Mouse (Mus musculus) limb, embryonic 13.5 days (tissue): Measurements from ENCODE around the gene Slc12a7. TPM values are rescaled to one million over a fixed set of nuclear protein-coding genes. Genes with fewer than 3 reads are reported as not detected.
"Not testable (repeated sequence)": the region's sequence is repeated elsewhere in the genome, so short reads cannot be mapped to it uniquely, and the experiment has no call there.

Source experiments
- ATAC-seq: fragments of 200-750 bp; cut with Nextera tagmentation; 2 replicates; pipeline ENCODE4 v1.8.0; 2017; ENCODE audit warnings: low read depth, moderate number of reproducible peaks, moderate TSS enrichment; ENCODE audit not compliant: low FRiP score
- H3K27ac ChIP-seq: fragments of 300-500 bp; sonication (generic); 2 replicates; pipeline ENCODE4 v1.5.1; 2015; ENCODE audit warnings: inconsistent platforms, mild to moderate bottlenecking, moderate library complexity
- H3K27me3 ChIP-seq: fragments of 300-500 bp; sonication (generic); 2 replicates; pipeline ENCODE4 v1.6.1; 2015; ENCODE audit warnings: mild to moderate bottlenecking, inconsistent platforms
- H3K36me3 ChIP-seq: fragments of 300-500 bp; sonication (generic); 2 replicates; pipeline ENCODE4 v1.6.1; 2015; ENCODE audit warnings: inconsistent platforms, mild to moderate bottlenecking, moderate library complexity
- H3K4me1 ChIP-seq: fragments of 300-500 bp; sonication (generic); 2 replicates; pipeline ENCODE4 v1.6.1; 2015; ENCODE audit warnings: inconsistent platforms
- H3K4me2 ChIP-seq: fragments of 300-500 bp; sonication (generic); replicated peaks from 2 replicates; pipeline ENCODE4 v1.6.1; 2015; ENCODE audit warnings: inconsistent platforms, mild to moderate bottlenecking, moderate library complexity
- H3K4me3 ChIP-seq: fragments of 300-500 bp; sonication (generic); 2 replicates; pipeline ENCODE4 v1.5.1; 2015; ENCODE audit warnings: moderate library complexity, mild to moderate bottlenecking, inconsistent platforms
- H3K9ac ChIP-seq: fragments of 300-500 bp; sonication (generic); 2 replicates; pipeline ENCODE4 v1.6.1; 2015; ENCODE audit warnings: mild to moderate bottlenecking, inconsistent platforms
- H3K9me3 ChIP-seq: fragments of 300-500 bp; sonication (generic); 2 replicates; pipeline ENCODE4 v1.6.1; 2016; ENCODE audit warnings: inconsistent platforms
- WGBS: fragments of 180-500 bp; shearing (Covaris S2); methylation state at CpG from one replicate; pipeline ENCODE4 v1.1.7; 2015; 5-methylcytosine and 5-hydroxymethylcytosine counted together
- polyA plus RNA-seq: library from polyadenylated mRNA; unstranded; fragments of >200 nt; fragmentation: Nextera tagmentation; extraction: Ambion mirVana; gene quantifications from 2 replicates; pipeline ENCODE4 v1.2.1, GENCODE M21; 2015

Slc12a7 gene
- polyA plus RNA-seq, 1 experiment from 2014 or later, result 28.2 TPM

DNA sequence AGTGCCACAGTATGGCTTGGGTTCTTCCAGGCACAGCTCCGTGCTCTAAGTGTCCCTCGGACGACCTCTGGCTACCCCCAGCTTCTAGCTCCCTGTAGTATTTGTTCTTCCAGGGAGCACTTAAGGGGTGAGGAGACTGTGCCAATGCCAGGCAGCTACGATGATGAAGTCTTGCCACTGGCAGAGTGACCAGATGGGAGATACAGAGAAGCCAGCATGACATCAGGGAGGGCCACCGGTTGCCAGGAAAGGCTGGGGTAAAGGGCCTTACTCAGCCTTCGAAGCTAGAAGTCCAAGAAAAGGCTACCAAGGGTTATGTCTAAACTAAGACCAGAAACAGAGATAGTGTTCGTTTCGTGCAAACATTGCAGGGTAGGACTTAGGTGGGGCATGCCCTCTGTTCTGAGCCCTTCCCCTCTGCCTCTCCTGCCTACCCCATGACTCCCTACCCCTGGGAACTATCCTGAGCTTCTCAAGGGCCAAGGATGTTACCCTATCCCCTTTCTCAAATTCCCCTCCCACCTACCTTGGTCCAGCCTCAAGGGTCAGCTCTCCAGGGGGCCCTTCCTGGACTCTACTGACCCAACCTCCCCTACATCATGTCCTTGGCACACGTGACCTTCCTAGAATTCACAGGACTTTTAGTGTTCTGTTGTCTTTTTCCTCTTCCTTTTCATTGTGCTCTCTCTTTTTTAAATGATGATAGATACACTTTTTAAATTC, 31.6 kb upstream of the Slc12a7 start:
- H3K27me3 ChIP-seq, result 0 out of 2 replicates have a peak, but pooled peaks cover 3% of the 10 kb centered on the region
- no peaks in the 10 kb centered on the region for H3K9me3 ChIP-seq
- H3K36me3 ChIP-seq, result no peaks in the 10 kb centered on the region
- no peak overlapping the region for H3K27ac ChIP-seq
- no peak overlapping the region for H3K4me3 ChIP-seq
- H3K4me2 ChIP-seq, result no peak overlapping the region
- no peaks in the 10 kb centered on the region for H3K4me1 ChIP-seq
- 83% methylated on average over 9 of the region's 9 CpGs for WGBS
- H3K9ac ChIP-seq, result no peak overlapping the region
- ATAC-seq, result no peak

DNA sequence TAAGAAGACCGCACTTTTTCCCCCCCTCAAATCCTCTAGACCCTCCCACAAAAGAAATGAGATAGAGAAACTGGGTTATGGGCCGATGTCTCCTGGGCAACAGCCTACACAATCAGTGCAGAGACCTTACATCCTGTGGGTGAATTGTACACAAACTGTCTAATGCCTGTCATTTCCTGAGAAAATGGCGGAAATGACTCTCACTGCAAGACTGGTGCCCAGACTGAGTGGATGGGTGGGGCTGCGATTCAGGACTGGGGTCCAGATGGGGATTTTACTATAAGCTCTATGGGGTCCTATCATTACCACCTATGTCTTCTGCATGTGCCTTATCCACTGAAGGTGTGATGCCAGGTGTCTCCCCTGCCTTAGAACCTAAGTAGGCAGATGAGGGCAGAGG, 30.1 kb upstream of the Slc12a7 start:
- 80% methylated on average over 4 of the region's 4 CpGs for WGBS

DNA sequence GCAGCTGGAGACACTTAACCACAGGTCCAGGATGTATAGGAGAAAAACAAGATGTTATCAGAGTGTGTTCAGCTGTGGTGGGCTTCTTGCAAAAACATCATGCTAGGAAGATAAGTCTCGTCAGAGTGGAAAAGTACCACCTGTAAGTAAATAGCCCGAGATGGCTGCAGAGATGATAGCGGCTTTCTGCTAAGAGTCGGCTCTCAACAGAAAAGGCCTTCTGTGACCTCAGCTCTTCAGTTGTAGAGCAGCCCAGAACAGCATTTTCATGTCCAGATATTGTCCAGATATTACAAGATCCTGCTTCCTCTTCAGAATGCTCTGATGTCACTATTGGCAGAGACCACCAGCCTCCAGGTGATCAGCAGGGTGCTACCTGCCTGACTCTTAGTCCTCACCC, 29.4 kb upstream of the Slc12a7 start:
- WGBS, result 82% methylated on average over 4 of the region's 4 CpGs
- not testable (repeated sequence) for ATAC-seq, H3K36me3 ChIP-seq, H3K4me2 ChIP-seq, H3K9ac ChIP-seq, H3K4me3 ChIP-seq, H3K27me3 ChIP-seq, H3K9me3 ChIP-seq, H3K4me1 ChIP-seq, H3K27ac ChIP-seq

More for the DNA sequence above, 30.1 kb upstream of the Slc12a7 start:
- Histone ChIP-seq H3K4me2 (no peak overlapping the region), H3K36me3 (no peaks in the 10 kb centered on the region), H3K9ac (no peak overlapping the region), H3K27ac (no peak overlapping the region), H3K27me3 (0 out of 2 replicates have a peak, but pooled peaks cover 3% of the 10 kb centered on the region), H3K9me3 (no peaks in the 10 kb centered on the region), H3K4me1 (no peaks in the 10 kb centered on the region), H3K4me3 (no peak overlapping the region)
- no peak for ATAC-seq

DNA sequence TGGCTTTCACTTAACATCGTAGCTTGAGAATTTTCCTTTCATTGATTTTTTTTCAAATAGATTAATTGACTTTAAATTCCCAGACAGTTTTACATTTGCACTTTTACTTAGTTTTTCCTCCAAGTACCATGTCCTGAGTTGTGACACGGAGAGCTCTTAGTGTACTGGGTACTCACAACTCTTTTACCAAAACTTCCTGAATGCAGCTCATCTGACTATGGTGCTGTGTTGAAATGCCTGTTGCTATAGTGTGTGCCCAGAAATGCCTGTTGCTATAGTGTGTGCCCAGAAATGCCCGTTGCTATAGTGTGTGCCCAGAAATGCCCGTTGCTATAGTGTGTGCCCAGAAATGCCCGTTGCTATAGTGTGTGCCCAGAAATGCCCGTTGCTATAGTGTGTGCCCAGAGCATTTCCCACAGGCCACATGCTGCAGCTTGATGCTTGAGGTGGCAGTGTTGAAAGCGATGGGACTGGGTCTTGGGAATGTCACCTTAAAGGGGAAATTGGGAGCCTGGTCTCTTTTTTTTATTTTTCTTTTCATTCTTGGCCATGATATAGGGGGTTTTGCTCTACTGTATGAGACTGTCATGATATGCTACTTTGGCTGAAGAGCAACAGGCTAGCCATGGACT, 28.1 kb upstream of the Slc12a7 start, which contains the start of gene Slc6a19:
TSS of gene Slc6a19 (minus strand) at position 172 of the 632 bp plus-strand sequence.
- Histone ChIP-seq H3K4me2 (no peak within 1 kb of the TSS), H3K36me3 (no peaks in the 10 kb centered on the region), H3K27me3 (no peaks in the 10 kb centered on the region), H3K27ac (no peak within 1 kb of the TSS), H3K4me1 (no peaks in the 10 kb centered on the region), H3K9me3 (no peaks in the 10 kb centered on the region), H3K4me3 (no peak within 1 kb of the TSS), H3K9ac (no peak within 1 kb of the TSS)
- no peak for ATAC-seq
- WGBS, result 87% methylated on average over 7 of the region's 7 CpGs

DNA sequence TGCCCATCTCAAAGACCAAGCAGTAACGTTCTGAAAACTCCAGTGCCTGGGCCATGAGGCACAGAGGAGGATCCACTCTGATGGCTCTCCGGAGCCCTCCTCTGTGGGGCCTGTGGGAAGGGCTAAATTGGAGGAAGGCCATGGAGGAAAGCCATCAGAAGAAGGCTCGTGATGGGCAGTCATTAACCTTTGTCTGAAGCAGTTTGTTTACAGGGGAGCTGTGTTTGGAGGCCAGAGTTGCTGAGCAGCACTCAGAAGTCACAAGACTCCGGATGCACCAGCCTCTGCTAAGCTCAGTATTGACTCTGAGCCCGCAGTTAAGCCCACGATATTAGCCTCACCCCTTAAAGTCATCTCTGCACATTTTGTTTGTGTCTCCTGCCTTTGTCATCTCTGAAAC, 23.4 kb upstream of the Slc12a7 start:
- Histone ChIP-seq H3K4me3 (no peak overlapping the region), H3K27ac (no peak overlapping the region), H3K4me2 (no peak overlapping the region), H3K9me3 (no peaks in the 10 kb centered on the region), H3K36me3 (no peaks in the 10 kb centered on the region), H3K27me3 (no peaks in the 10 kb centered on the region), H3K4me1 (no peaks in the 10 kb centered on the region), H3K9ac (no peak overlapping the region)
- 41% methylated on average over 6 of the region's 6 CpGs for WGBS
- no peak for ATAC-seq

DNA sequence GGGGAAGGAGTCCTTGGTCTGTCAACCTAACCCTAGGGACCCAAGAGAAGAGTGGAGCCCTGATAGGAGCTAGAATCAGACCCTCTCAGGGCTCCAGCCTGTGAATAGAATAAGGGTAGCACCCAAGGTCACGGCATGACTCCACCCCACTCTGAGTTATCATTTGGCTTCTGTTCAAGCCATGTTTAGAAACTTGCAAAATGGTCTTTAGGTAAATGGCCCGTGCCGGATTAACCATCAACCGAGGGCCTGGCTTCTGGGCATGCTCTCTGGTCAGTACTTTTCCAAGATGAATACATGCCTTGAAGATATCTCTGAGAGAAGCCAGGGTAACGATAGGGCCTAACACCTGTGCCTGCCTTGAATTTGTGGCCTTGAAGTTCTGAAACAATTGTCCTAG, 21.7 kb upstream of the Slc12a7 start:
- Histone ChIP-seq H3K27me3 (no peaks in the 10 kb centered on the region), H3K27ac (no peak overlapping the region), H3K36me3 (no peaks in the 10 kb centered on the region), H3K4me1 (no peaks in the 10 kb centered on the region), H3K4me3 (no peak overlapping the region), H3K4me2 (no peak overlapping the region), H3K9me3 (no peaks in the 10 kb centered on the region), H3K9ac (no peak overlapping the region)
- WGBS, result 95% methylated on average over 5 of the region's 5 CpGs
- ATAC-seq, result no peak

DNA sequence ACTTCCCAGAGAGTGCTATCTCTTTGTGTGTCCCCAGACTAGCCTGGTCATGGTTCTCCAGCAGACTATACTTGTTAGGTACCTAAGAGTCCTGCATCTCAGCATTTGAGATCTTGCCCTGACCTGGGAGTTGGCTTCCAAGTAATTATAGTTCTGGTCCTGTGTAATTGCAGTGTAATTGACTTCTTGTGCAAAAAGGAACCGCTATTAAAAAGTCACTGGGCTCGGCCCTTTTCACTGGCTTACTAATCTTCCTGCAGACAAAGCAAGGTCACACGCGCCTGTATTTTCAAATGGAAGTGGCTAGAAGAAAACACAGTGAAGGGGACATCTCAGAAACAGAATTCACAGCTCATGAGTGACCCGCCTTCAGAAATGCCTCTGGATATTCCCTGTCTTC, 21.1 kb upstream of the Slc12a7 start:
- no peak for ATAC-seq
- H3K4me3 ChIP-seq, result no peak overlapping the region
- no peaks in the 10 kb centered on the region for H3K36me3 ChIP-seq
- H3K9me3 ChIP-seq, result no peaks in the 10 kb centered on the region
- 84% methylated on average over 5 of the region's 5 CpGs for WGBS
- no peak overlapping the region for H3K4me2 ChIP-seq
- no peak overlapping the region for H3K27ac ChIP-seq
- H3K27me3 ChIP-seq, result no peaks in the 10 kb centered on the region
- H3K9ac ChIP-seq, result no peak overlapping the region
- H3K4me1 ChIP-seq, result no peaks in the 10 kb centered on the region

DNA sequence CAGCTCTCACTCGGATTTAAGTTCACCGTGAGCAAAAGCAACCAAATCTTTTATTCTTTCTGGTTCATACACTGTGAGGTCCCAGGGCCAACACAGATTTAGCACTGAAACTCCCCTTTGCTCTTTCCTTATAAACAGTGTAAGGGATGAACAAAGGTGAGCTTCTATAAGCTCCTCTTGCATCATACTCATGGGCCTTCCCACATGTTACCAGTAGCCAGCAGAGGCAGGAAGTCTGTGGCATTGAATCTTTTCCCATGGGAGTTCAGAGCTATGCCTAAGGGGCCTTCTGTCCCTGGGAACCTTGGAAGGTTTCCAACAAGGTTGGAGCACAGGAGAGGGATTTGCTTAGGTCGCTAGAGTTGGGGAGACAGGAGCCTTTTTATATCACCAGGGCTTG, 20.7 kb upstream of the Slc12a7 start:
- no peak overlapping the region for H3K27ac ChIP-seq
- WGBS, result 78% methylated on average over 3 of the region's 3 CpGs
- no peaks in the 10 kb centered on the region for H3K27me3 ChIP-seq
- H3K36me3 ChIP-seq, result no peaks in the 10 kb centered on the region
- no peak overlapping the region for H3K4me2 ChIP-seq
- H3K9me3 ChIP-seq, result no peaks in the 10 kb centered on the region
- H3K4me1 ChIP-seq, result no peaks in the 10 kb centered on the region
- no peak overlapping the region for H3K9ac ChIP-seq
- ATAC-seq, result no peak
- no peak overlapping the region for H3K4me3 ChIP-seq

DNA sequence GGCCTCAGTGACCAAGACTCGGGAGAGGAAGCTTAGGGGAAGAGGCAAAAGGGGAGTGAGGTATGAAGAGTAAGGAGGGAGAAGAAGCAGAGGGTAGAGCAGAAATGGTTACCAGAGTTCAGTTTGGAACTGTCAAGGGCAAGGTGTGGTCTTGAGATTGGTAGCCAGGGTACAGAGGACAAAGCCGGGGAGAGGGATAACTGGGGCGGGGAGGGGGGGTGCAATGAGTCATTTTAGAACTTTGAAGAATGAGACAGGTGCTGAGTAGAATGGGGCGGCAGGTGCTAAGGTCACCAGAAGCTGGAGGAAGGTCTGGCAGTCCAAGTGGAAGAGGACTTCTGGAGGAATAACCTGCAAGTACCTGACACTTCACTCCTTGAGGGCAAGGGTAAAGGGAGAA, 19.7 kb upstream of the Slc12a7 start:
- no peak overlapping the region for H3K4me2 ChIP-seq
- H3K9ac ChIP-seq, result no peak overlapping the region
- H3K4me3 ChIP-seq, result no peak overlapping the region
- WGBS, result 74% methylated on average over 4 of the region's 4 CpGs
- H3K27ac ChIP-seq, result no peak overlapping the region
- H3K27me3 ChIP-seq, result no peaks in the 10 kb centered on the region
- H3K36me3 ChIP-seq, result no peaks in the 10 kb centered on the region
- no peaks in the 10 kb centered on the region for H3K4me1 ChIP-seq
- ATAC-seq, result no peak
- no peaks in the 10 kb centered on the region for H3K9me3 ChIP-seq

DNA sequence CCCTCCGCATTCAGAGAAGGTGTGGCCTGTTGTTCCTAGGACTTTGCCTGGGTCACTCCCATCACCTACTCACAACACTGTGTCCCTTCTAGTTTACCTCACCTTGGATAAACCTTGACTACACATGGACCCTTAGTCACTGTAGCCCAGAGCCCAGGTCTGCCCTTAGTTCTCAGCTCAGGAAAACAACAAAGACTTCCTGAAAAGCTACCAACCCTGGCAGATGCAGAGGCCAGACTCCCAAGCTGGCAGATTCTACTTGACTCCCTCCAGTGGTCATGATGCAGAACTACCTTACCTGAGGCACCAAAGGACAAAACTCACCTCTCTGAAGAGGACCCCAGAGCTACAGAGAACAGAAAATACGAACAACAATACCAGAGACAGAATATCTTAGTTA, 18.9 kb upstream of the Slc12a7 start:
- Histone ChIP-seq H3K9ac (no peak overlapping the region), H3K4me3 (no peak overlapping the region), H3K4me1 (no peaks in the 10 kb centered on the region), H3K36me3 (no peaks in the 10 kb centered on the region), H3K27ac (no peak overlapping the region), H3K27me3 (no peaks in the 10 kb centered on the region), H3K4me2 (no peak overlapping the region), H3K9me3 (no peaks in the 10 kb centered on the region)
- ATAC-seq, result no peak
- 64% methylated on average over 2 of the region's 2 CpGs for WGBS

DNA sequence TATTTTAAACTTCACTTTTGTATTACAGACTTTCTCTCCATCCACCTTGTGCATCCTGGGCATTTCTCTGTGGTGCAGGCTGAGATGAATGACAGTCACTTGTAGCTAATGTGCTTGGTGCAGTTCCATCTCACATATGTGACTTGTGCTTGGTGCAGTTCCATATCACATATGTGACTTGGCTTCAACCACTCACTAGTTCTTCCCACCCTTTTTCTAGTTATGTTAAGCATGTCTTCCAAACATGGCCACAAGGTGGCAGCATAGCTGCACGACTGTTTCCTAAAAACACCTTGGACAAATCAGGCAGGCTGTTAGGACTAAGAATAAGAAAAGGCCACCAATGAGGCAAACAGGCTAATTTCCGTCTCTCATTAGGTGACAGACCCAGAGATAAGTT, 14.7 kb upstream of the Slc12a7 start:
- Histone ChIP-seq H3K4me3 (no peak overlapping the region), H3K9ac (no peak overlapping the region), H3K27ac (no peak overlapping the region), H3K4me2 (no peak overlapping the region), H3K36me3 (no peaks in the 10 kb centered on the region), H3K27me3 (no peaks in the 10 kb centered on the region), H3K9me3 (no peaks in the 10 kb centered on the region), H3K4me1 (no peaks in the 10 kb centered on the region)
- WGBS, result 1% methylated on average over 2 of the region's 2 CpGs
- ATAC-seq, result 0 out of 2 replicates have a peak, but pooled peaks have one; percentile 11

DNA sequence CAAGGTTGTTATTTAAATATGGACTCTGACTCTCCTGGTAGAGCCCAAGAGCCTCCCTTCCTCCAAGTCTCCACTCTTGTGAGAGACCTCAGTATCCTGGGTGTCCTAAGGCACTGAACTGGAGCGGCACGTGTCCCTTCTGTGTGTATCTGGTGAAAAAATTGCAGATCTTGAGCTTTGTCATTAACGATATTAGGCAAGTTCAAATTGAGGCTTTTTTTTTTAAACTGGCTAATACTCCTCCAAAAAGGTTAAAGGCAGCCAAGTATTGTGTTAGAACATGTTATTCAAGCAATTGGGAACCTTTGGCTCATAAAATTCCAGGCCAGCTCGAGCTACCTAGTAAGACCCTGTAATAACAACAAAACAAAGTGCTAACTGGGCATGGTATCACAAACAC, 12.7 kb upstream of the Slc12a7 start:
- Histone ChIP-seq H3K9ac (no peak overlapping the region), H3K27ac (no peak overlapping the region), H3K4me2 (no peak overlapping the region), H3K9me3 (no peaks in the 10 kb centered on the region), H3K36me3 (no peaks in the 10 kb centered on the region), H3K4me3 (no peak overlapping the region), H3K4me1 (no peaks in the 10 kb centered on the region), H3K27me3 (no peaks in the 10 kb centered on the region)
- 78% methylated on average over 4 of the region's 4 CpGs for WGBS
- no peak for ATAC-seq
